9 mouse cellular contexts compared by ENCODE assay signal in the genomic region with DNA sequence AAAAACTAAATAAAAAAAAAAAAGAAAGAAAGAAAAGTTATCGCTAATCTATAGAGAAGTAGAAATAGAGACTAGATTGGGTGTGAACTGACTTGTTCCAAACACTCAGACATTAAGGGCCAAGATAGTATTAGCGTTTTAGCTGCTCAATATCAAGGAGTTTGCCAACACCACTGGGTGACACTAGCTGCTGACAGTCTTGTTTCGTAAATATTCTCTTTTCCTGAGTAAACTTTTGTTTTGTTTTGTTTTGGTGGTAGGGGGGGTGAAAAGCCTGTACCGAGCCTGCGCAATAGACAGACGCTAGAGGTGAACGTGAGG. TPM values are rescaled to one million over a fixed set of nuclear protein-coding genes. Genes with fewer than 3 reads are reported as not detected.
DNase-seq lines count a peak whose midpoint lies in the region; ATAC-seq and TF ChIP-seq lines count a peak whose summit lies in the region.
"Had no signal": no experiment of that assay in that cellular context is flagged by ENCODE, and none has a peak within 500 bp of the region (broad histone marks: within the 10 kb centered on the region; RNA-seq: fewer than 3 reads in every experiment).

No protein-coding gene starts in this region.

- H3K4me3 ChIP-seq in kidney, adult 2 months (ENCODE audit: insufficient read depth, low read depth, low read length) = peak overlapping the region; percentile 17; the same call in 1 of the 2 replicates
- H3K4me3 ChIP-seq in brown adipose tissue, adult 24 weeks (ENCODE audit: insufficient read depth, low read depth, low read length) = peak overlapping the region; percentile 45
- peak overlapping the region; percentile 67 for H3K4me3 ChIP-seq in hindbrain, embryonic 15.5 days
- H3K4me3 ChIP-seq in midbrain, embryonic 14.5 days (replicated peaks; ENCODE audit: low read depth, low read length) = peak overlapping the region; percentile 65
- no peak overlapping the region for H3K4me3 ChIP-seq in thymus, adult 2 months (ENCODE audit: control insufficient read depth, insufficient read depth, low read length)

- no peak for DNase-seq in kidney, adult 2 months
- DNase-seq in kidney, postnatal 10 days = no peak
- no peak for DNase-seq in midbrain, embryonic 14.5 days
- no peak for DNase-seq in thymus, adult 2 months
- DNase-seq in spleen, adult 18-20 months = no peak
- DNase-seq in urinary bladder, adult 2 months (ENCODE audit: low spot score) = no peak

- H3K36me3 ChIP-seq in kidney, adult 2 months (ENCODE audit: control insufficient read depth, insufficient read depth, low read length) = no peaks in the 10 kb centered on the region
- no peaks in the 10 kb centered on the region for H3K36me3 ChIP-seq in hindbrain, embryonic 15.5 days
- H3K36me3 ChIP-seq in midbrain, embryonic 14.5 days (ENCODE audit: control insufficient read depth, insufficient read depth, low read length) = no peaks in the 10 kb centered on the region
- no peaks in the 10 kb centered on the region for H3K36me3 ChIP-seq in thymus, adult 2 months (ENCODE audit: control insufficient read depth, insufficient read depth, low read length)

- no peaks in the 10 kb centered on the region for H3K9me3 ChIP-seq in hindbrain, embryonic 15.5 days
- no peaks in the 10 kb centered on the region for H3K9me3 ChIP-seq in midbrain, embryonic 14.5 days (ENCODE audit: control insufficient read depth, low read length)

- peak overlapping the region; percentile 53 for H3K4me2 ChIP-seq in hindbrain, embryonic 15.5 days
- H3K4me2 ChIP-seq in midbrain, embryonic 14.5 days (ENCODE audit: low read length) = peak overlapping the region; percentile 48

- no peak overlapping the region for H3K9ac ChIP-seq in hindbrain, embryonic 15.5 days
- H3K9ac ChIP-seq in midbrain, embryonic 14.5 days (replicated peaks; ENCODE audit: low read length) = no peak overlapping the region

- no peak for TF ChIP-seq POLR2A in kidney, adult 2 months (IDR thresholded peaks at IDR 0.05; ENCODE audit: low read depth, low read length)
- TF ChIP-seq POLR2A in thymus, adult 2 months (IDR thresholded peaks at IDR 0.05; ENCODE audit: control insufficient read depth, extremely low read depth, insufficient read depth, low read length, poor library complexity) = no peak

- H3K27ac ChIP-seq in kidney, adult 2 months (ENCODE audit: insufficient read depth, low read depth, low read length) = peak overlapping the region; percentile 92; the same call in 1 of the 2 replicates
- peak overlapping the region; percentile 79 for H3K27ac ChIP-seq in brown adipose tissue, adult 24 weeks (replicated peaks; ENCODE audit: low read depth, low read length)
- peak overlapping the region; percentile 91; the same call in 1 of the 2 replicates for H3K27ac ChIP-seq in hindbrain, embryonic 15.5 days (replicated peaks)
- H3K27ac ChIP-seq in midbrain, embryonic 14.5 days (replicated peaks; ENCODE audit: low read depth, low read length) = no peak overlapping the region
- no peak overlapping the region for H3K27ac ChIP-seq in thymus, adult 2 months (ENCODE audit: control insufficient read depth, insufficient read depth, low read length)

- no peaks in the 10 kb centered on the region for H3K27me3 ChIP-seq in kidney, adult 2 months (replicated peaks; ENCODE audit: control insufficient read depth, insufficient read depth, low read length)
- H3K27me3 ChIP-seq in hindbrain, embryonic 15.5 days = no peaks in the 10 kb centered on the region
- no peaks in the 10 kb centered on the region for H3K27me3 ChIP-seq in midbrain, embryonic 14.5 days (ENCODE audit: control insufficient read depth, insufficient read depth, low read length)
- H3K27me3 ChIP-seq in thymus, adult 2 months (ENCODE audit: control insufficient read depth, insufficient read depth, low read length) = no peaks in the 10 kb centered on the region
- H3K27me3 ChIP-seq: Patski had no signal

- ATAC-seq in hindbrain, embryonic 15.5 days (ENCODE audit: low FRiP score, low read depth) = no peak
- ATAC-seq in midbrain, embryonic 14.5 days (ENCODE audit: low FRiP score, low TSS enrichment) = no peak

- peaks cover 5% of the 10 kb centered on the region; the same call in 1 of the 2 replicates for H3K4me1 ChIP-seq in kidney, adult 2 months (ENCODE audit: control insufficient read depth, insufficient read depth, low read length)
- no peaks in the 10 kb centered on the region for H3K4me1 ChIP-seq in brown adipose tissue, adult 24 weeks (ENCODE audit: control insufficient read depth, insufficient read depth, insufficient read length, low read length)
- peaks cover 26% of the 10 kb centered on the region for H3K4me1 ChIP-seq in hindbrain, embryonic 15.5 days (replicated peaks)
- peaks cover 11% of the 10 kb centered on the region for H3K4me1 ChIP-seq in midbrain, embryonic 14.5 days (ENCODE audit: control insufficient read depth, insufficient read depth, low read length)
- H3K4me1 ChIP-seq in thymus, adult 2 months (replicated peaks; ENCODE audit: control insufficient read depth, insufficient read depth, low read length) = 0 out of 2 replicates have a peak, but pooled peaks cover 8% of the 10 kb centered on the region

- no peak for TF ChIP-seq CTCF in kidney, adult 2 months (conservative IDR thresholded peaks at IDR 0.05; ENCODE audit: insufficient read depth, insufficient read length, low read depth, low read length)
- no peak for TF ChIP-seq CTCF in thymus, adult 2 months (IDR thresholded peaks at IDR 0.05; ENCODE audit: borderline replicate concordance, control insufficient read depth, extremely low read depth, insufficient read depth, low read length, poor library complexity)

- WGBS in kidney, adult 2 months = under 1% methylated on average over 7 of the region's 7 CpGs
- 21% methylated on average over 7 of the region's 7 CpGs for WGBS in hindbrain, embryonic 15.5 days
- WGBS in midbrain, embryonic 14.5 days = 25% methylated on average over 7 of the region's 7 CpGs
- 2% methylated on average over 7 of the region's 7 CpGs for WGBS in thymus, adult 2 months

RNA-seq across cellular contexts. Expression of a gene that starts 0.4 kb away (rescaled TPM):
- 26.8 and 30.4 TPM in 2 replicates for polyA plus RNA-seq in kidney, adult 2 months (2012; rRNA removed)
- polyA plus RNA-seq in brown adipose tissue, adult 24 weeks (2012; ENCODE audit: insufficient read depth, insufficient read length, missing spikeins) = 14.1 and 23.4 TPM in 2 replicates
- polyA plus RNA-seq in hindbrain, embryonic 15.5 days (2015; fragmentation: Nextera tagmentation; extraction: Ambion mirVana) = 48.1 and 48.3 TPM in 2 replicates
- 32.3 and 38.0 TPM in 2 replicates for polyA plus RNA-seq in midbrain, embryonic 14.5 days (2014; fragmentation: Nextera tagmentation; extraction: Ambion mirVana)
- polyA plus RNA-seq in thymus, adult 2 months (2012; rRNA removed) = 112 TPM in 2 replicates
- polyA plus RNA-seq in urinary bladder, adult 2 months (2012; rRNA removed) = 31.4 and 43.4 TPM in 2 replicates

RNA-seq across cellular contexts. Expression of a gene that starts 18.7 kb away (rescaled TPM):
- polyA plus RNA-seq in kidney, adult 2 months (2012; rRNA removed) = 0.48 and 0.53 TPM in 2 replicates
- 0.21 TPM in 1 of 2 replicates, not detected in the other for polyA plus RNA-seq in brown adipose tissue, adult 24 weeks (2012; ENCODE audit: insufficient read depth, insufficient read length, missing spikeins)
- polyA plus RNA-seq in hindbrain, embryonic 15.5 days (2015; fragmentation: Nextera tagmentation; extraction: Ambion mirVana) = 3.1 and 4.2 TPM in 2 replicates
- 1.7 and 2.3 TPM in 2 replicates for polyA plus RNA-seq in midbrain, embryonic 14.5 days (2014; fragmentation: Nextera tagmentation; extraction: Ambion mirVana)
- polyA plus RNA-seq in thymus, adult 2 months (2012; rRNA removed) = 1.1 TPM in 2 replicates
- polyA plus RNA-seq in urinary bladder, adult 2 months (2012; rRNA removed) = 1.7 and 2.4 TPM in 2 replicates

RNA-seq across cellular contexts. Expression of a gene that starts 37.3 kb away (rescaled TPM):
- 11.4 and 11.5 TPM in 2 replicates for polyA plus RNA-seq in kidney, adult 2 months (2012; rRNA removed)
- polyA plus RNA-seq in brown adipose tissue, adult 24 weeks (2012; ENCODE audit: insufficient read depth, insufficient read length, missing spikeins) = 1.7 and 2.0 TPM in 2 replicates
- 24.8 and 25.8 TPM in 2 replicates for polyA plus RNA-seq in hindbrain, embryonic 15.5 days (2015; fragmentation: Nextera tagmentation; extraction: Ambion mirVana)
- 13.9 and 18.8 TPM in 2 replicates for polyA plus RNA-seq in midbrain, embryonic 14.5 days (2014; fragmentation: Nextera tagmentation; extraction: Ambion mirVana)
- polyA plus RNA-seq in thymus, adult 2 months (2012; rRNA removed) = 53.6 and 54.6 TPM in 2 replicates
- 8.8 and 10.8 TPM in 2 replicates for polyA plus RNA-seq in urinary bladder, adult 2 months (2012; rRNA removed)

RNA-seq across cellular contexts. Expression of a gene that starts 43.0 kb away (rescaled TPM):
- 50.0 and 50.1 TPM in 2 replicates for polyA plus RNA-seq in kidney, adult 2 months (2012; rRNA removed)
- 9.2 and 15.3 TPM in 2 replicates for polyA plus RNA-seq in brown adipose tissue, adult 24 weeks (2012; ENCODE audit: insufficient read depth, insufficient read length, missing spikeins)
- 45.7 and 47.7 TPM in 2 replicates for polyA plus RNA-seq in hindbrain, embryonic 15.5 days (2015; fragmentation: Nextera tagmentation; extraction: Ambion mirVana)
- polyA plus RNA-seq in midbrain, embryonic 14.5 days (2014; fragmentation: Nextera tagmentation; extraction: Ambion mirVana) = 17.4 and 24.6 TPM in 2 replicates
- 81.7 and 100 TPM in 2 replicates for polyA plus RNA-seq in thymus, adult 2 months (2012; rRNA removed)
- polyA plus RNA-seq in urinary bladder, adult 2 months (2012; rRNA removed) = 43.3 and 68.2 TPM in 2 replicates

RNA-seq across cellular contexts. Expression of a gene that starts 51.2 kb away (rescaled TPM):
- polyA plus RNA-seq in kidney, adult 2 months (2012; rRNA removed) = 25.5 and 30.3 TPM in 2 replicates
- polyA plus RNA-seq in brown adipose tissue, adult 24 weeks (2012; ENCODE audit: insufficient read depth, insufficient read length, missing spikeins) = 18.6 and 19.2 TPM in 2 replicates
- polyA plus RNA-seq in hindbrain, embryonic 15.5 days (2015; fragmentation: Nextera tagmentation; extraction: Ambion mirVana) = 68.0 and 73.8 TPM in 2 replicates
- polyA plus RNA-seq in midbrain, embryonic 14.5 days (2014; fragmentation: Nextera tagmentation; extraction: Ambion mirVana) = 56.0 and 56.6 TPM in 2 replicates
- 68.4 and 73.1 TPM in 2 replicates for polyA plus RNA-seq in thymus, adult 2 months (2012; rRNA removed)
- polyA plus RNA-seq in urinary bladder, adult 2 months (2012; rRNA removed) = 49.5 and 53.1 TPM in 2 replicates

Comparison
In these comparisons a context has a peak if more than half of its experiments do, and no peak if none do; other contexts are left out.
1. H3K27ac ChIP-seq: peak in kidney, adult 2 months (single experiment), brown adipose tissue, adult 24 weeks (single experiment) and hindbrain, embryonic 15.5 days (single experiment); none in midbrain, embryonic 14.5 days (single experiment) and thymus, adult 2 months (single experiment).